Mouse (Mus musculus): ENCODE data around the gene Hspb2. TPM values are rescaled to one million over a fixed set of nuclear protein-coding genes. Genes with fewer than 3 reads are reported as not detected.

Hspb2 gene
- polyA plus RNA-seq, 1 experiment from 2014 or later = 1.7 TPM

GRCm38 (mm10) chr9:50768107-50769002 is 16.2 kb upstream of the Hspb2 start, which contains the start of gene Fdxacb1:
Gene Fdxacb1 (plus strand): TSS chr9:50768236.
- no peaks in the 10 kb centered on the region for H3K9me3 ChIP-seq (replicated peaks)
- H3K4me3 ChIP-seq = peak within 1 kb of the TSS; percentile 62
- peak within 1 kb of the TSS; percentile 79 for H3K27ac ChIP-seq
- WGBS = 5% methylated on average over 58 of the region's 59 CpGs
- peak; percentile 97 for ATAC-seq (ENCODE audit: low FRiP score)
- H3K9ac ChIP-seq = peak within 1 kb of the TSS; percentile 76
- H3K4me2 ChIP-seq (replicated peaks) = peak within 1 kb of the TSS; percentile 77
- H3K36me3 ChIP-seq = 0 out of 2 replicates have a peak, but pooled peaks cover 5% of the 10 kb centered on the region
- no peaks in the 10 kb centered on the region for H3K27me3 ChIP-seq
- peaks cover 9% of the 10 kb centered on the region for H3K4me1 ChIP-seq

DNA sequence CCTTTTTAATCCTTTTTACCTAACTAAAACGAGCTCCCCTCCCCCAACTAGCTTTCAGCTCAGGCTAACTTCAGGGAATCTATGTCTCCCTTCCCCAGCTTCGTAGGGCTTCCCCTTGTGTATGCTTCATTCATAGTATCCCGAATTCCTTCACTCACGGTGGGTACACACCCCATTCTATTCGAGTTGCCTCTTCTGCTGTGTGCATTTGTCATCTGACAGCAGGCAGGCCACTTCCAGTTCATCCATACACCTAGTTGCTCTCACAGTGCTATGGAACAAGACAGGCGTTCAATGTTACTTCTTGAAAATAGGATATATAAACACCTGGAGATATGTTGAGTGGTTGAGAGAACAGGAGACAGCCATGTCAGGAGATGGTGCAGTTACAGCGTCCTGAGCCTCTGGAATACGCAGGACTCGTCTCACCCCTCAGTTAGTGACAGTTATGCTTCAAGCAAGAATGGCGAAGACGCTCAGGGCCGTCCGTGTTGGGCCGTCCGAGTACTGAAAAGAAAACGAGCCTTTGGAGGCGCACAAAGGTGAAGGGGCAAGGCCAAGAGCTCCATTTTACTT is 15.5 kb upstream of the Hspb2 start:
- no peak; the same call in 1 of the 2 replicates for ATAC-seq (ENCODE audit: low FRiP score)
- H3K27ac ChIP-seq = peak overlapping the region; percentile 79; the same call in 1 of the 2 replicates
- 6% methylated on average over 17 of the region's 17 CpGs for WGBS

DNA sequence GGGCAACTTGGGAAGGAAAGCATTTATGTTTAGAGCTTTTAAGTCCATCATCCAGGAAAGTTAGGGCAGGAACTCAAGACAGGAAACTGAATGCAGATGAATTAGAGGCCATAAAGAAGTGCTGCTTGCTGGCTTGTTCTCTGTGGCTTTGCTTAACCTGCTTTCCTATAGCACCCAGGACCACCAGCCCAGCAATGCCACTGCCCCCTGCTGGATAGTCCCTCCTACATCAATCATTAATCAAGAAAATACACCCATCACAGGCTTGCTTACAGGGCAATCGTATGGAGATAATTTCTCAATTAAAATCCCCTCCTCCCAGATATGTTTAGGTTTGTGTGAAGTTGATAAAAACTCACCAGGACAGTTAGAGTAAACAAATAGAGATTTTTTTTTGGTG is 11.2 kb upstream of the Hspb2 start:
- WGBS = 71% methylated on average over 1 of the region's 1 CpGs
- H3K4me2 ChIP-seq (replicated peaks) = no peak overlapping the region
- H3K4me3 ChIP-seq = no peak overlapping the region
- H3K4me1 ChIP-seq = peaks cover 6% of the 10 kb centered on the region
- H3K27me3 ChIP-seq = no peaks in the 10 kb centered on the region
- H3K9me3 ChIP-seq (replicated peaks) = no peaks in the 10 kb centered on the region
- H3K36me3 ChIP-seq = no peaks in the 10 kb centered on the region
- no peak overlapping the region for H3K27ac ChIP-seq
- no peak overlapping the region for H3K9ac ChIP-seq
- ATAC-seq (ENCODE audit: low FRiP score) = no peak

More for the DNA sequence above, 15.5 kb upstream of the Hspb2 start:
- Histone ChIP-seq H3K4me3 (peak overlapping the region; percentile 62), H3K4me2 (replicated peaks) (peak overlapping the region; percentile 77), H3K9me3 (replicated peaks) (no peaks in the 10 kb centered on the region), H3K9ac (peak overlapping the region; percentile 76), H3K36me3 (0 out of 2 replicates have a peak, but pooled peaks cover 5% of the 10 kb centered on the region), H3K4me1 (peaks cover 9% of the 10 kb centered on the region), H3K27me3 (no peaks in the 10 kb centered on the region)

DNA sequence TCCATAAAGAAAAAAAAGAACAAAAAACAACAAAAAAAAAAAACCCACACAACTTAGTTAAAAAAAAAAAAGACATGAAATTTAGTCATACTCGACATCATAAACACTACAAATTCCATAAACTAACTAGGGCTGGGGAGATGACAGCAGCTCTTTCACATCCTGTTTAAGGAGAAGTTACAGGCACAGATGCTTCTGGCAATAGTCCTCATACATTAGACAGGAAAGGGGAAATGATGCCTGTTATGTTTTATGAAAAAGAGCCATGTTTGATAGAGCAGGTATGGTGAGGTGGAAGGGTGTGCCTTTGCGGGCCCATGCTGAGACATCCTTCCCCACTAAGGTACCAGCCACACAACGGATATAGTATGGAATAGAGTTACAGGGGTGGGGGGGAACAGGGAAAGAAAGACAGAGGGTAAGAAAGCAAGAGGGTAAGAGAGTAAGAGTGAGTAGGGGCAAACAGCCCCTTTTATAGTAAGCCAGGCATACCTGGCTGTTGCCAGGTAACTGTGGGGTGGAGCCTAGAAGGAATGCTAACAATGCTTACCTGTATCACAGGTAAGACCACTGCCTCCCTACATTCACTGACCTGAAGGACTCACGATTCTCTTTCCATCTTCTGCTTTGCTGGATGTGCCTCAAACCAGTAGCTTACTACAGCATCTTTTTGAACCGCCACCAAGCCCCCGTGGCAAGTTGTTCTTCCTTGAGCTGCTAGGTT is 9.5 kb upstream of the Hspb2 start:
- Histone ChIP-seq H3K36me3 (no peaks in the 10 kb centered on the region), H3K4me1 (no peaks in the 10 kb centered on the region), H3K9me3 (replicated peaks) (no peaks in the 10 kb centered on the region), H3K4me2 (replicated peaks) (no peak overlapping the region), H3K4me3 (no peak overlapping the region), H3K9ac (no peak overlapping the region), H3K27me3 (no peaks in the 10 kb centered on the region), H3K27ac (no peak overlapping the region)
- WGBS = 69% methylated on average over 6 of the region's 6 CpGs
- no peak for ATAC-seq (ENCODE audit: low FRiP score)

GRCm38 (mm10) chr9:50756711-50757110 is 4.6 kb upstream of the Hspb2 start:
- Histone ChIP-seq H3K4me3 (no peak overlapping the region), H3K27ac (no peak overlapping the region), H3K27me3 (peaks cover 3% of the 10 kb centered on the region; the same call in 1 of the 2 replicates), H3K9ac (no peak overlapping the region), H3K4me1 (no peaks in the 10 kb centered on the region), H3K36me3 (no peaks in the 10 kb centered on the region), H3K4me2 (replicated peaks) (no peak overlapping the region), H3K9me3 (replicated peaks) (no peaks in the 10 kb centered on the region)
- WGBS = 45% methylated on average over 5 of the region's 5 CpGs
- no peak for ATAC-seq (ENCODE audit: low FRiP score)

DNA sequence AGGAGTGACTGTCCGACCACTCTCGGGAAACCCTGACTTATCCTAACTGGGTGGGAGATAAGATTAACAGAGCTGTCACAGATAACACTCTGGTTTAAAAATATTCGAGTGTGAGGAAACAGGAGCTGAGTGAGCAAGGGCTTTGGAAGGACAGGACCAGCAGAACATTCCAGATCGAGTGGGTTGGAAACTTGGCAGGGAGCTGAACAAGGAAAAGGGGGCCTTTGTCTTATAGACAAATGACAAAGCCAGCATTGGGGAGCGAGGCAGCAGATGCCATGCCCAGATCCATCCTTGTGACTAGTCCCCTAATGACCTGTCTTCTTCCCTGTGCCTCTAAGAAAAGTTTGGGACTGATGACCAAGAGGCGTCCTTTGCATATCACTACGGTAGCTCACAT is 1.8 kb upstream of the Hspb2 start:
- H3K4me3 ChIP-seq = no peak overlapping the region

DNA sequence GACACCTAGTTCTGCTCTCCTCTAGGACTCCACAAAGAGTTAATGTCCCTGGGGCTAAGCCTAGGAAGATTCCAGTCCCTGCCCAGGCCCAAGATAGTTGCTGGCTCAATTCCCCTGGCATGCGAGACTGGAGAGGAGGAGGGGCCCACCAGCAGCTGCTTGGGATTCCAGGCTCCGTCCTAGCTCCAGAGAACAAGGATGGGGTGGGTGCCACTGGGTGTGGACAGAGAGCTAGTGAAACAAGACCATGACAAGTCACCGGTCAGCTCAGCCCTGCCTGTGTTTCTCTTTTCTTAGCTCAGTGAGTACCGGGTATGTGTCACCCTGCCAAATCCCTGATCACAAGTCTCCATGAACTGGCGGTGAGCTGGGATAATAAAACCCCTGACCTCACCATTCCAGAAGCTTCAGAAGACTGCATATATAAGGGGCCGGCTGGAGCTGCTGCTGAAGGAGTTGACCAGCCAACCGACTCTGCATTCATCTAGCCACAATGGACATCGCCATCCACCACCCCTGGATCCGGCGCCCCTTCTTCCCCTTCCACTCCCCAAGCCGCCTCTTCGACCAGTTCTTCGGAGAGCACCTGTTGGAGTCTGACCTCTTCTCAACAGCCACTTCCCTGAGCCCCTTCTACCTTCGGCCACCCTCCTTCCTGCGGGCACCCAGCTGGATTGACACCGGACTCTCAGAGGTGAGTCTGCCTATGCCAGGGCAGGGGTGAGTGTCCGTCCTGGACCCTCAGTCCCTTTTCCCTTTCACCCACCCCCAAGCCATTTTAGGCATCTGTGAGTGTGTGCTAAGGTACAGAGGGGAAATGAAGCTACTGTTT is 846 bp upstream of the Hspb2 start:
- Histone ChIP-seq H3K4me3 (no peak overlapping the region), H3K36me3 (no peaks in the 10 kb centered on the region), H3K4me1 (no peaks in the 10 kb centered on the region), H3K9ac (no peak overlapping the region), H3K9me3 (replicated peaks) (no peaks in the 10 kb centered on the region), H3K27ac (no peak overlapping the region), H3K27me3 (peaks cover 6% of the 10 kb centered on the region; the same call in 1 of the 2 replicates), H3K4me2 (replicated peaks) (no peak overlapping the region)
- WGBS = 76% methylated on average over 17 of the region's 17 CpGs
- no peak for ATAC-seq (ENCODE audit: low FRiP score)

More for the DNA sequence above, 1.8 kb upstream of the Hspb2 start:
- WGBS = 72% methylated on average over 7 of the region's 7 CpGs
- Histone ChIP-seq H3K4me2 (replicated peaks) (no peak overlapping the region), H3K9ac (no peak overlapping the region), H3K36me3 (no peaks in the 10 kb centered on the region), H3K4me1 (no peaks in the 10 kb centered on the region), H3K27ac (no peak overlapping the region), H3K9me3 (replicated peaks) (no peaks in the 10 kb centered on the region), H3K27me3 (peaks cover 3% of the 10 kb centered on the region; the same call in 1 of the 2 replicates)
- no peak for ATAC-seq (ENCODE audit: low FRiP score)

DNA sequence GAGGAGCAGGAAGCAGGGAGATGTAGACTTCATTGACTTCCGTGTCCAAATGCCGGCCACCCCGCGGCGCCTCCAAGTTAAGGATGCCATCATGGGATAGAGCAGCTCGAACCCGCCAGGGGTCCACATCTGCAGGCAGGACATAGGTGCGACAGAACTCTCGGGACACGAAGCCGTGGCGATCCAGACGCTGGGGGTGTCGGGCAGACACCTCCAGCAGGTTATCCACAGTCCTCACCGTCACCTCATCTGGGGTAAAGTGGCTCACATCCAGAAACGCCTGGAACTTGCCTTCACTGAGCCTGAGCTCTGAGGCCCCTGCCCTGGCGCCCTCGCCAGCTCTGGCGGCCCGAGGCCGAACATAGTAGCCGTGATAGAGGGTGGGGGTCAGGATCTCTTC is 831 bp downstream of the Hspb2 start, which contains the start of gene Cryab:
Gene Cryab, plus strand, starts transcription at position 3 of the 400 bp plus-strand sequence.
- H3K27me3 ChIP-seq = peaks cover 14% of the 10 kb centered on the region
- H3K4me3 ChIP-seq = no peak within 1 kb of the TSS
- H3K36me3 ChIP-seq = no peaks in the 10 kb centered on the region
- no peaks in the 10 kb centered on the region for H3K9me3 ChIP-seq (replicated peaks)
- no peak within 1 kb of the TSS for H3K27ac ChIP-seq
- H3K9ac ChIP-seq = no peak within 1 kb of the TSS
- H3K4me2 ChIP-seq (replicated peaks) = no peak within 1 kb of the TSS
- no peak for ATAC-seq (ENCODE audit: low FRiP score)
- WGBS = 76% methylated on average over 22 of the region's 22 CpGs
- peaks cover 2% of the 10 kb centered on the region; the same call in 1 of the 2 replicates for H3K4me1 ChIP-seq

DNA sequence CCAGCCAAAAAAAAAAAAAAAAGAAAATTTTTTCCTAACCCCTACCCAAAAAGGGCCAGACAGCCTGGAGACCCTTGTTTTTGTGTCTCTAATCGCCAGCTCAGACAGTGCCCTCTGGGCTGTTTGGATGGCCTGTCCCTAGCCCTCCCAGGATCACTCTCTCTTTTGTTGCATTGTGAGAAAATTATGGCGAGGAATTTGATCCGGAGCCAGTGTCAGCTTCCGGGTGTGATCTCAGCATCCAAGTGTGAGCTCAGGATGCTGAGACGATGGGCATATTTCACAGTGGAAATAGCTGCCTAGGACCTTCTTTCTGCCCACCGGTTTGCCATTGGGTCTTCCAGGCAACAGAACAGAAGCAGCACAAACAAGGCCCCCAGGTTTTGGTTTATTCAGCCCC is 1.4 kb downstream of the Hspb2 start:
- Histone ChIP-seq H3K4me1 (peaks cover 7% of the 10 kb centered on the region), H3K36me3 (no peaks in the 10 kb centered on the region), H3K9ac (no peak overlapping the region), H3K9me3 (replicated peaks) (no peaks in the 10 kb centered on the region), H3K4me3 (no peak overlapping the region), H3K27ac (no peak overlapping the region), H3K4me2 (replicated peaks) (no peak overlapping the region), H3K27me3 (peaks cover 20% of the 10 kb centered on the region)
- WGBS = 71% methylated on average over 6 of the region's 6 CpGs
- no peak for ATAC-seq (ENCODE audit: low FRiP score)

- no peak for ATAC-seq (ENCODE audit: low FRiP score)
- Histone ChIP-seq H3K9me3 (replicated peaks) (no peaks in the 10 kb centered on the region), H3K27me3 (peaks cover 25% of the 10 kb centered on the region), H3K4me1 (peaks cover 7% of the 10 kb centered on the region), H3K4me2 (replicated peaks) (peak within 1 kb of the TSS; percentile 55), H3K4me3 (peak within 1 kb of the TSS; percentile 28), H3K27ac (no peak within 1 kb of the TSS), H3K36me3 (no peaks in the 10 kb centered on the region), H3K9ac (peak within 1 kb of the TSS; percentile 48; the same call in 1 of the 2 replicates)
- 3% methylated on average over 19 of the region's 19 CpGs for WGBS
Measured at GRCm38 (mm10) chr9:50746214-50746677, 5.9 kb downstream of the Hspb2 start, which contains the start of gene 2310030G06Rik. Gene 2310030G06Rik (minus strand): TSS chr9:50746536.

- no peaks in the 10 kb centered on the region for H3K36me3 ChIP-seq
Measured at GRCm38 (mm10) chr9:50745806-50746205, 6.3 kb downstream of the Hspb2 start.

More at GRCm38 (mm10) chr9:50745806-50746205, 6.3 kb downstream of the Hspb2 start:
- Histone ChIP-seq H3K9ac (no peak overlapping the region), H3K4me2 (replicated peaks) (peak overlapping the region; percentile 55), H3K9me3 (replicated peaks) (no peaks in the 10 kb centered on the region), H3K27ac (no peak overlapping the region), H3K4me3 (peak overlapping the region; percentile 28), H3K4me1 (peaks cover 7% of the 10 kb centered on the region), H3K27me3 (peaks cover 25% of the 10 kb centered on the region)
- no peak for ATAC-seq (ENCODE audit: low FRiP score)
- WGBS = 14% methylated on average over 7 of the region's 7 CpGs
